Mouse (Mus musculus) testis, adult 2 months (tissue): ENCODE data around the gene Olfr9. TPM values are rescaled to one million over a fixed set of nuclear protein-coding genes. Genes with fewer than 3 reads are reported as not detected.
A peak's percentile ranks its signal among the peaks of the same experiment; 100 is the strongest.
"Not testable (repeated sequence)": the region's sequence is repeated elsewhere in the genome, so short reads cannot be mapped to it uniquely, and the experiment has no call there.

ENCODE experiments used
- H3K27ac ChIP-seq: fragments of 200-500 bp; 2 replicates; pipeline ENCODE4 v1.5.1; 2012; ENCODE audit warnings: low read depth, low read length; ENCODE audit not compliant: control insufficient read depth, insufficient read depth
- H3K27me3 ChIP-seq: fragments of 200-500 bp; 2 replicates; pipeline ENCODE4 v1.6.1; 2012; ENCODE audit warnings: mild to moderate bottlenecking, low read length, moderate library complexity; ENCODE audit not compliant: control insufficient read depth, insufficient read depth
- H3K36me3 ChIP-seq: fragments of 200-500 bp; 2 replicates; pipeline ENCODE4 v1.6.1; 2012; ENCODE audit warnings: mild to moderate bottlenecking, low read length; ENCODE audit not compliant: control insufficient read depth, insufficient read depth
- H3K4me1 ChIP-seq: fragments of 200-500 bp; 2 replicates; pipeline ENCODE4 v1.6.1; 2012; ENCODE audit warnings: low read length; ENCODE audit not compliant: control insufficient read depth, insufficient read depth
- H3K4me3 ChIP-seq: fragments of 200-500 bp; 2 replicates; pipeline ENCODE4 v1.5.1; 2012; ENCODE audit warnings: low read depth, mild to moderate bottlenecking, low read length, moderate library complexity, mixed read lengths; ENCODE audit not compliant: control insufficient read depth
- CTCF ChIP-seq: fragments of 200-500 bp; IDR thresholded peaks from 2 replicates; pipeline ENCODE4 v1.5.1; 2012; ENCODE audit warnings: low read depth, mild to moderate bottlenecking, inconsistent platforms, low read length, moderate library complexity; ENCODE audit not compliant: control insufficient read depth, insufficient read depth, insufficient replicate concordance
- POLR2A ChIP-seq: fragments of 200-500 bp; IDR thresholded peaks from 2 replicates; pipeline ENCODE4 v1.6.1; 2012; ENCODE audit warnings: low read depth, mild to moderate bottlenecking, inconsistent platforms, low read length, moderate library complexity; ENCODE audit not compliant: control insufficient read depth
- polyA plus RNA-seq: library from polyadenylated mRNA; depleted of rRNA; stranded (reverse); fragments of >200 nt; gene quantifications from 2 replicates; pipeline ENCODE4 v1.2.3, GENCODE M21; 2012; rRNA removed

Gene Olfr9
- polyA plus RNA-seq, 1 experiment: not detected

DNA sequence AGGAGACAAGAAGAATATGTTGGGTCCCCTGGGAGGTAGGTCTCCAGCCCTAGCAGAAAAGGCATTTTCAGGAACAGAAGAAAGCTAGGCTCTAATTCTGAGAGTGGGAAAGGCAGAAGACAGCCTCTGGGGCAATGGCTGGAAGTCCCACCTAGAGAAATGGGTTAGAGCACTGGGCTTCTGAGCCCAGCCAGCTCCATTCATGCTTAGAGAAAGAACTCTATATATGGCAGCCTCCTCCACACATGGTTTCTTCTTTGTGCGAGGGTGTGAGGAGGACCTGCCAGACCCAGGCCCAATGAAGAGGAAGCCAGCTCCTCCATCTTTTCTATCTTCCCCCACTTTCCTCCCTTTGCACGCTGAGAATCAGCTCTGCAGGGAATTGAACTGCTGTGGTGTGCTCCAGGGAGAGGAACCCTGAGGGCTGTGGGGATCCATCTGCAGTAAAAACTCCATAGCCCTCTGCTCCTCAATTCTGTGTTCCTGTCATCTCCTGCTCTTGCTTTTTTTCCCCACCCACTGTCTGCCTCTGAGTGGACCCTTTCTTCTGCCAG lies 21.1 kb downstream of the Olfr9 start, which contains the start of gene Olfr763:
Gene Olfr763 (plus strand): TSS at position 504 of the 554 bp plus-strand sequence.
- Histone ChIP-seq H3K27ac (no peak within 1 kb of the TSS), H3K4me1 (no peaks in the 10 kb centered on the region)
- no peak for TF ChIP-seq POLR2A
- no peak for TF ChIP-seq CTCF

DNA sequence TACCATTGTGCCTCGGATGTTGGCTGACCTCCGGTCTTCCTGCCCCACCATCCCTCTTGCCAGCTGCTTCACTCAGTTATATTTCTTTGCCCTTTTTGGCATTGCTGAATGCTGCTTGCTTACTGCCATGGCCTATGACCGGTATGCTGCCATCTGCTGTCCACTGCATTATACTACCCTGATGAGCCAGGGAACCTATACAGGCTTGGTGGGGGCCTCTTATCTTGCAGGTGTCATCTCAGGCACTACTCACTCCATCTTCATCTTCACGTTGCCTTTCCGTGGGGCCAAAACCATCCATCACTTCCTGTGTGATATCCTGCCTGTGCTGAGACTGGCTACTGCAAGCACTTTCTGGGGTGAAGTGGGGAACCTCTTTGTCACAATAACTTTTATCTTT lies 22.3 kb downstream of the Olfr9 start:
- not testable (repeated sequence) for H3K36me3 ChIP-seq, H3K27me3 ChIP-seq, H3K4me1 ChIP-seq, H3K27ac ChIP-seq, H3K4me3 ChIP-seq

More for the DNA sequence above, 21.1 kb downstream of the Olfr9 start, which contains the start of gene Olfr763:
- H3K4me3 ChIP-seq: no peak within 1 kb of the TSS
- H3K27me3 ChIP-seq: no peaks in the 10 kb centered on the region
- H3K36me3 ChIP-seq: no peaks in the 10 kb centered on the region

DNA sequence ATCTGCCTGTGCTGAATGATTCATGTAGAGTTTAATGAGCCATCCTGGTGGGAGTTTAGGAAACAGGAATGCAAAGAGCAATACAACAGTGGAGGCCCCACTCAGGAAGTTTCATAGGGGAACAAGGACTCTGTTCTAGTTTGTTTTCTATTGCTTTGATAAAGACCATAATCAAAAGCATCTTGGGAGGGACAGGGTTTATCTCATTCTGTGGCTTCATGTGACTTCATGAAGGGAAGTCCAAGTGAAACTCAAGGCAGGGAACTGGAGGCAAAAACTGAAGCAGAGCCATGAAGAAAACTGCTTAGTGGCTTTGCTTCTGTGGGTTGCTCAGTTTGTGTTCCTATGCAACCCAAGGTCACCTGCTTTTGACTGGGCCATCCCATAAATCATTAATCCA lies 25.2 kb downstream of the Olfr9 start:
- H3K4me3 ChIP-seq: no peak overlapping the region
- H3K4me1 ChIP-seq: no peaks in the 10 kb centered on the region
- H3K27ac ChIP-seq: no peak overlapping the region
- no peaks in the 10 kb centered on the region for H3K36me3 ChIP-seq
- TF ChIP-seq POLR2A (no peak), CTCF (no peak)
- no peaks in the 10 kb centered on the region for H3K27me3 ChIP-seq

DNA sequence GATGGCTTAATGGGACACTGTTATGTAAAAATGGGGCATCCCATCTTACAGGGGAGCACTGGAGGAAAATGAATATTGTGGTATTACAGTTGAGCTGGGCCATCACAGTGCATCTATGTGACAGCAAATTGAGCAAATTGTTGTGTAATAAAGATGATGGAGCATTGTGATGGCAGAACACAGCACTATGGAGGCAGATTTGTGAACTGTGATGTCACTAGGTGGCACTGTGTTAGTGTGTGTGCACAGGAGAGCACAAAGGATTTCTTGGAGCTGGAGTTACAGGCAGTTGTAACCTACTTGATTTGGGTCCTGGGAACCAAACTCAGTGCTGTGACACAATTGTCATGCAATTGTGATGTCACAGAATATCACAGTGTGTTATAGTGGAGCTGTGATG lies 34.1 kb downstream of the Olfr9 start:
- Histone ChIP-seq H3K27me3 (no peaks in the 10 kb centered on the region), H3K4me3 (no peak overlapping the region), H3K36me3 (no peaks in the 10 kb centered on the region), H3K27ac (no peak overlapping the region), H3K4me1 (no peaks in the 10 kb centered on the region)
- TF ChIP-seq POLR2A (no peak), CTCF (no peak)

DNA sequence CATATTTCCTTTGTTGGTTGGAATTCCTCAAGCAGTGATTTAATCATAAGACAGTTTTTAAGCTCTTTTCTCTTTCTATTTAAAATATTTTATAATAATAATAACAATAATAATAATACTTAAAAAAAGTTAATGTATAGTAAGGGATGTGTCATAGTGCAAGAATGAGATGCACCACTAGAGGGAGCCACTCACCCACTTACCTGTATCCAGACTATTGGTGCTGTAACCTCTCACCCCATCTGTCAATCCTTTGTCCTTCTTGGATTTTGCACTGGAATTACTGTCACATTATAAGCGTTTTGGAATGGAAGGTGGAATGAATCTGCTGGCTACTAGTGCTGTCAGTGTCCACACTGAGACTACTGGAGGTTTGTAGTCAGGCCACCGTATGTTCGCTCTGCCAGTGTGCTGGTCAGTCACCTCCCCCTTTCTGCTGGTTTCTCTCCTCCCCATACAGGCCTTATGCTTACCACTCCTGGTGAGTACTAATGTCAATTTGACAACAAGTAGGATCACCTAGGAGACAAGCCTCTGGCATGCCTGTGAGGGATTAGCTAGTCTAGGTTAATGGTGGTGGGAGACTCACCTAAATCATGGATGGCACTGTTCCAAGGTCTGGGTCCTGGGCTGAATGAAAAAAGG lies 36.9 kb downstream of the Olfr9 start:
- H3K4me1 ChIP-seq: no peaks in the 10 kb centered on the region
- H3K27me3 ChIP-seq: no peaks in the 10 kb centered on the region
- H3K36me3 ChIP-seq: no peaks in the 10 kb centered on the region
- no peak for TF ChIP-seq POLR2A
- peak; percentile 35; the same call in 1 of the 2 replicates for TF ChIP-seq CTCF
- no peak overlapping the region for H3K27ac ChIP-seq
- no peak overlapping the region for H3K4me3 ChIP-seq

DNA sequence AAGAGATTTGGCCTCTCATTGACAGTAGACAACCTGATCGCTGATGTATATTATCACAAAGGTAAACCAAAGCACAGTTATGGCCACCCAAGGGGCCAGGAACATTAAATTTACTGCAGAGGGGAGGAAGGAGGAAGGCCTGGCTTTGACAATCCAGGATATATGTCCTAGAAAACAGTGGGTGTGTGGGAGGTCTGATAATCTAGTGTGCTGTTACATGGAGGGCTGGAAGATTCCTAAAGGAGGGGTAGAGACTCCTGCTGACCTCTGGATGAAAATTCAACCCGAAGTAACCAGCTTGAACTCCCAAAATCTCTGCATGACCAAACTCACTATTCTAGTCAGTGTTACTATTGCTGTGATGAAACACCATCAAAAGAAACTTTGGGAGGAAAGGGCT lies 39.1 kb downstream of the Olfr9 start:
- H3K36me3 ChIP-seq: no peaks in the 10 kb centered on the region
- H3K27me3 ChIP-seq: no peaks in the 10 kb centered on the region
- no peak overlapping the region for H3K27ac ChIP-seq
- no peak overlapping the region for H3K4me3 ChIP-seq
- no peaks in the 10 kb centered on the region for H3K4me1 ChIP-seq
- TF ChIP-seq POLR2A (no peak), CTCF (no peak)

DNA sequence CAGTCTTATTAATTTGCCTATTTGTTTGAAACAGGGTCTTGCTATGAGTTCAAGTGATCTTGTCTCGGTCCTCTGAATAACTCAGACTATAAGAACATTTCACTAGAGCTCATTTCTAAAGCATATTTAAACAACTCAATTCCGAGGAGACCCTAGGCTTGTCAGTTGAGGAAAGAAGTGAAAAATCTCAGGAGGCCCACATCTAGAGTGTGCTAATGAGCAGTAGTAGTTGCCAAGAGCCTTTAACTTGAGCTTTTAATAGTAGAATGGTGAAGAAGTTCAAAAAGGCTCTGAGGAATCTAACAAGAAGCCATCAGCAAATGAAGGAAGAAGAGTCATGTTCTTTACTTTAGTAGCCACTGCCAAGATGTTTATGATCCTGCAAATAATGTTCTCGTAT lies 50.6 kb downstream of the Olfr9 start, which contains the start of gene Olfr764-ps1:
Gene Olfr764-ps1 (minus strand): TSS at position 101 of the 400 bp plus-strand sequence.
- TF ChIP-seq CTCF (no peak), POLR2A (no peak)
- no peak within 1 kb of the TSS for H3K27ac ChIP-seq
- no peaks in the 10 kb centered on the region for H3K27me3 ChIP-seq
- no peaks in the 10 kb centered on the region for H3K36me3 ChIP-seq
- no peak within 1 kb of the TSS for H3K4me3 ChIP-seq
- H3K4me1 ChIP-seq: no peaks in the 10 kb centered on the region

Other genes starting within 250 kb of the Olfr9 start
- 124 TPM in 2 replicates for gene Dgka, start 244.6 kb upstream of the Olfr9 start, polyA plus RNA-seq
- gene Pym1, start 241.5 kb upstream of the Olfr9 start, polyA plus RNA-seq: 19.5 TPM in 2 replicates
- gene Mmp19, start 198.5 kb upstream of the Olfr9 start, polyA plus RNA-seq: 1.3 and 1.6 TPM in 2 replicates
- 8.9 and 10.4 TPM in 2 replicates for gene Dnajc14, start 185.4 kb upstream of the Olfr9 start, polyA plus RNA-seq
- gene Tmem198b, start 185.1 kb upstream of the Olfr9 start, polyA plus RNA-seq: 7.7 and 8.2 TPM in 2 replicates
- 11.0 and 13.2 TPM in 2 replicates for gene Sarnp, start 172.1 kb upstream of the Olfr9 start, polyA plus RNA-seq
- gene Ormdl2, start 167.8 kb upstream of the Olfr9 start, polyA plus RNA-seq: 77.4 and 91.8 TPM in 2 replicates
- gene Gdf11, start 97.7 kb upstream of the Olfr9 start, polyA plus RNA-seq: 0.82 and 0.93 TPM in 2 replicates
- 28.8 and 30.9 TPM in 2 replicates for gene Cd63, start 88.4 kb upstream of the Olfr9 start, polyA plus RNA-seq
- gene Rdh5, start 66.5 kb upstream of the Olfr9 start, polyA plus RNA-seq: 7.5 and 8.9 TPM in 2 replicates
- 97.9 and 108 TPM in 2 replicates for gene Bloc1s1, start 65.4 kb upstream of the Olfr9 start, polyA plus RNA-seq
- 19.0 and 19.1 TPM in 2 replicates for gene Itga7, start 55.6 kb upstream of the Olfr9 start, polyA plus RNA-seq
- gene Mettl7b, start 28.4 kb upstream of the Olfr9 start, polyA plus RNA-seq: 1.3 and 1.6 TPM in 2 replicates
- not detected in 2 replicates for gene Olfr763, start 21.4 kb downstream of the Olfr9 start, polyA plus RNA-seq
- 0.04 TPM in 1 of 2 replicates, not detected in the other for gene Olfr764-ps1, start 50.5 kb downstream of the Olfr9 start, polyA plus RNA-seq
- not detected in 2 replicates for gene Olfr765, start 60.6 kb downstream of the Olfr9 start, polyA plus RNA-seq
- gene Olfr766-ps1, start 79.5 kb downstream of the Olfr9 start, polyA plus RNA-seq: not detected in 2 replicates
- not detected in 2 replicates for gene Olfr767, start 93.5 kb downstream of the Olfr9 start, polyA plus RNA-seq
- not detected in 2 replicates for gene Olfr768, start 109.9 kb downstream of the Olfr9 start, polyA plus RNA-seq
- gene Olfr769, start 128.4 kb downstream of the Olfr9 start, polyA plus RNA-seq: not detected in 2 replicates
- not detected in 2 replicates for gene Olfr770, start 149.6 kb downstream of the Olfr9 start, polyA plus RNA-seq
- not detected in 2 replicates for gene Olfr771, start 175.3 kb downstream of the Olfr9 start, polyA plus RNA-seq
- gene Olfr772, start 188.5 kb downstream of the Olfr9 start, polyA plus RNA-seq: not detected in 2 replicates
- gene Olfr773, start 198.0 kb downstream of the Olfr9 start, polyA plus RNA-seq: not detected in 2 replicates
- not detected in 2 replicates for gene Olfr774, start 246.8 kb downstream of the Olfr9 start, polyA plus RNA-seq